11 mouse cellular contexts compared by ENCODE assay signal in genomic region chr10:59523826-59524331, GRCm38 (mm10).
DNase-seq lines count a peak whose midpoint lies in the region; ATAC-seq and TF ChIP-seq lines count a peak whose summit lies in the region.
"Had no signal": no experiment of that assay in that cellular context is flagged by ENCODE, and none has a peak within 500 bp of the region (broad histone marks: within the 10 kb centered on the region; RNA-seq: fewer than 3 reads in every experiment).

No protein-coding gene starts in this region.

- H3K79me2 ChIP-seq in liver, adult 2 months (ENCODE audit: control insufficient read depth, insufficient read depth, low read length): peaks cover 4% of the 10 kb centered on the region; the same call in 1 of the 2 replicates

- no peaks in the 10 kb centered on the region for H3K27me3 ChIP-seq in embryonic facial prominence, embryonic 13.5 days
- no peaks in the 10 kb centered on the region for H3K27me3 ChIP-seq in embryonic facial prominence, embryonic 10.5 days (replicated peaks; ENCODE audit: low read depth, poor library complexity, severe bottlenecking)
- H3K27me3 ChIP-seq in liver, adult 2 months (ENCODE audit: control insufficient read depth, insufficient read depth, low read length): no peaks in the 10 kb centered on the region
- H3K27me3 ChIP-seq in lung, embryonic 14.5 days (ENCODE audit: insufficient read depth, low read length): no peaks in the 10 kb centered on the region
- H3K27me3 ChIP-seq in stomach, embryonic 16.5 days (ENCODE audit: control insufficient read depth, insufficient read depth, low read length): no peaks in the 10 kb centered on the region
- H3K27me3 ChIP-seq in midbrain, embryonic 14.5 days (ENCODE audit: control insufficient read depth, insufficient read depth, low read length): no peaks in the 10 kb centered on the region
- H3K27me3 ChIP-seq: liver, embryonic 15.5 days; midbrain, embryonic 12.5 days had no signal

- 0 out of 2 replicates have a peak overlapping the region, but pooled peaks have one; percentile 3 for H3K27ac ChIP-seq in embryonic facial prominence, embryonic 13.5 days
- H3K27ac ChIP-seq in embryonic facial prominence, embryonic 10.5 days (replicated peaks): no peak overlapping the region
- H3K27ac ChIP-seq in liver, adult 2 months (replicated peaks; ENCODE audit: insufficient read depth, low read depth, low read length): no peak overlapping the region; the same call in 1 of the 2 replicates
- peak overlapping the region; percentile 64 for H3K27ac ChIP-seq in lung, embryonic 14.5 days (ENCODE audit: low read depth)
- H3K27ac ChIP-seq in stomach, embryonic 16.5 days (ENCODE audit: low read length): peak overlapping the region; percentile 68; the same call in 1 of the 2 replicates
- H3K27ac ChIP-seq in midbrain, embryonic 14.5 days (replicated peaks; ENCODE audit: low read depth, low read length): no peak overlapping the region
- H3K27ac ChIP-seq: liver, embryonic 15.5 days; midbrain, embryonic 12.5 days had no signal

- TF ChIP-seq CTCF in liver, adult 2 months (IDR thresholded peaks at IDR 0.05; ENCODE audit: low read depth, low read length): no peak
- no peak for TF ChIP-seq CTCF in lung, embryonic 14.5 days (IDR thresholded peaks at IDR 0.05; ENCODE audit: low read depth)

- H3K4me1 ChIP-seq in embryonic facial prominence, embryonic 13.5 days: peaks cover 3% of the 10 kb centered on the region; the same call in 1 of the 2 replicates
- peaks cover 7% of the 10 kb centered on the region; the same call in 1 of the 2 replicates for H3K4me1 ChIP-seq in embryonic facial prominence, embryonic 10.5 days
- H3K4me1 ChIP-seq in liver, adult 2 months (ENCODE audit: control insufficient read depth, insufficient read depth, low read length): peaks cover 16% of the 10 kb centered on the region
- H3K4me1 ChIP-seq in lung, embryonic 14.5 days (ENCODE audit: insufficient read depth): peaks cover 14% of the 10 kb centered on the region; the same call in 1 of the 2 replicates
- H3K4me1 ChIP-seq in stomach, embryonic 16.5 days (ENCODE audit: control insufficient read depth, insufficient read depth, low read length): peaks cover 19% of the 10 kb centered on the region
- no peaks in the 10 kb centered on the region for H3K4me1 ChIP-seq in midbrain, embryonic 14.5 days (ENCODE audit: control insufficient read depth, insufficient read depth, low read length)
- H3K4me1 ChIP-seq: liver, embryonic 15.5 days had no signal

- no peak overlapping the region for H3K4me3 ChIP-seq in embryonic facial prominence, embryonic 13.5 days
- H3K4me3 ChIP-seq in embryonic facial prominence, embryonic 10.5 days: no peak overlapping the region
- no peak overlapping the region for H3K4me3 ChIP-seq in liver, adult 2 months (ENCODE audit: insufficient read depth, low read depth, low read length)
- no peak overlapping the region for H3K4me3 ChIP-seq in lung, embryonic 14.5 days (ENCODE audit: low read depth, low read length)
- H3K4me3 ChIP-seq in stomach, embryonic 16.5 days (replicated peaks; ENCODE audit: low read length): no peak overlapping the region
- no peak overlapping the region for H3K4me3 ChIP-seq in midbrain, embryonic 14.5 days (replicated peaks; ENCODE audit: low read depth, low read length)
- H3K4me3 ChIP-seq: liver, embryonic 15.5 days; midbrain, embryonic 12.5 days had no signal

- no peaks in the 10 kb centered on the region for H3K9me3 ChIP-seq in embryonic facial prominence, embryonic 13.5 days
- no peaks in the 10 kb centered on the region for H3K9me3 ChIP-seq in embryonic facial prominence, embryonic 10.5 days
- H3K9me3 ChIP-seq in lung, embryonic 14.5 days (ENCODE audit: low read depth, low read length): no peaks in the 10 kb centered on the region
- H3K9me3 ChIP-seq in stomach, embryonic 16.5 days (replicated peaks; ENCODE audit: control insufficient read depth, low read length): no peaks in the 10 kb centered on the region
- no peaks in the 10 kb centered on the region for H3K9me3 ChIP-seq in midbrain, embryonic 14.5 days (ENCODE audit: control insufficient read depth, low read length)
- H3K9me3 ChIP-seq: liver, embryonic 15.5 days; midbrain, embryonic 12.5 days had no signal

- H3K4me2 ChIP-seq in embryonic facial prominence, embryonic 13.5 days: no peak overlapping the region
- H3K4me2 ChIP-seq in lung, embryonic 14.5 days: peak overlapping the region; percentile 36
- H3K4me2 ChIP-seq in stomach, embryonic 16.5 days (ENCODE audit: low read depth, low read length): 0 out of 2 replicates have a peak overlapping the region, but pooled peaks have one; percentile 1
- no peak overlapping the region for H3K4me2 ChIP-seq in midbrain, embryonic 14.5 days (ENCODE audit: low read length)
- H3K4me2 ChIP-seq: liver, embryonic 15.5 days; midbrain, embryonic 12.5 days had no signal

- no peak for TF ChIP-seq POLR2A in liver, adult 2 months (IDR thresholded peaks at IDR 0.05; ENCODE audit: extremely low read depth, insufficient read depth, low read length)

- H3K36me3 ChIP-seq in embryonic facial prominence, embryonic 13.5 days: no peaks in the 10 kb centered on the region
- H3K36me3 ChIP-seq in embryonic facial prominence, embryonic 10.5 days (replicated peaks): no peaks in the 10 kb centered on the region
- no peaks in the 10 kb centered on the region for H3K36me3 ChIP-seq in liver, adult 2 months (ENCODE audit: control insufficient read depth, insufficient read depth, low read length)
- H3K36me3 ChIP-seq in lung, embryonic 14.5 days (ENCODE audit: insufficient read depth): no peaks in the 10 kb centered on the region
- no peaks in the 10 kb centered on the region for H3K36me3 ChIP-seq in stomach, embryonic 16.5 days (ENCODE audit: control insufficient read depth, insufficient read depth, low read length)
- no peaks in the 10 kb centered on the region for H3K36me3 ChIP-seq in midbrain, embryonic 14.5 days (ENCODE audit: control insufficient read depth, insufficient read depth, low read length)
- H3K36me3 ChIP-seq: liver, embryonic 15.5 days; midbrain, embryonic 12.5 days had no signal

- H3K9ac ChIP-seq in embryonic facial prominence, embryonic 13.5 days: no peak overlapping the region
- H3K9ac ChIP-seq in liver, adult 2 months (ENCODE audit: low read depth, low read length): no peak overlapping the region
- H3K9ac ChIP-seq in lung, embryonic 14.5 days: no peak overlapping the region
- peak overlapping the region; percentile 7; the same call in 1 of the 2 replicates for H3K9ac ChIP-seq in stomach, embryonic 16.5 days (ENCODE audit: low read length)
- H3K9ac ChIP-seq in midbrain, embryonic 14.5 days (replicated peaks; ENCODE audit: low read length): no peak overlapping the region
- H3K9ac ChIP-seq: liver, embryonic 15.5 days; midbrain, embryonic 12.5 days had no signal

- no peak for ATAC-seq in embryonic facial prominence, embryonic 13.5 days (ENCODE audit: insufficient number of reproducible peaks, insufficient read depth, low FRiP score, low TSS enrichment, low read depth)
- ATAC-seq in lung, embryonic 14.5 days (ENCODE audit: insufficient read depth): peak; percentile 93
- ATAC-seq in stomach, embryonic 16.5 days (ENCODE audit: insufficient read depth, low FRiP score): peak; percentile 50; the same call in 1 of the 2 replicates
- no peak for ATAC-seq in midbrain, embryonic 14.5 days (ENCODE audit: low FRiP score, low TSS enrichment)

- no peak for DNase-seq in embryonic facial prominence, embryonic 10.5 days (ENCODE audit: low spot score)
- DNase-seq in liver, adult 2 months (ENCODE audit: extremely low read depth, low read depth, low spot score): peak; percentile 27
- DNase-seq in liver: no peak
- DNase-seq in lung, embryonic 14.5 days: peak; percentile 94
- no peak for DNase-seq in thymus, adult 18-20 months
- no peak for DNase-seq in midbrain, embryonic 14.5 days
- DNase-seq: adrenal gland, adult 8-10 months had no signal

- 80% methylated on average over 8 of the region's 8 CpGs for WGBS in embryonic facial prominence, embryonic 13.5 days
- 86% methylated on average over 8 of the region's 8 CpGs for WGBS in embryonic facial prominence, embryonic 10.5 days
- 70% methylated on average over 8 of the region's 8 CpGs for WGBS in liver, adult 2 months
- WGBS in lung, embryonic 14.5 days: 26% methylated on average over 8 of the region's 8 CpGs
- 23% methylated on average over 8 of the region's 8 CpGs for WGBS in stomach, embryonic 16.5 days
- WGBS in midbrain, embryonic 14.5 days: 56% methylated on average over 8 of the region's 8 CpGs

Comparison
In these comparisons a context has a peak if more than half of its experiments do, and no peak if none do; other contexts are left out.
1. H3K27ac ChIP-seq: peak in embryonic facial prominence, embryonic 13.5 days (single experiment), lung, embryonic 14.5 days (single experiment) and stomach, embryonic 16.5 days (single experiment); none in embryonic facial prominence, embryonic 10.5 days (single experiment), liver, adult 2 months (single experiment) and midbrain, embryonic 14.5 days (single experiment).
2. DNase-seq: peak in liver, adult 2 months (single experiment) and lung, embryonic 14.5 days (single experiment); none in embryonic facial prominence, embryonic 10.5 days (single experiment), liver (single experiment), thymus, adult 18-20 months (0 of 2) and midbrain, embryonic 14.5 days (single experiment).
3. ATAC-seq: peak in lung, embryonic 14.5 days (single experiment) and stomach, embryonic 16.5 days (single experiment); none in embryonic facial prominence, embryonic 13.5 days (single experiment) and midbrain, embryonic 14.5 days (single experiment).
4. H3K4me2 ChIP-seq: peak in lung, embryonic 14.5 days (single experiment) and stomach, embryonic 16.5 days (single experiment); none in embryonic facial prominence, embryonic 13.5 days (single experiment) and midbrain, embryonic 14.5 days (single experiment).